ENCODE assay signal across 8 mouse cellular contexts in the genomic region with DNA sequence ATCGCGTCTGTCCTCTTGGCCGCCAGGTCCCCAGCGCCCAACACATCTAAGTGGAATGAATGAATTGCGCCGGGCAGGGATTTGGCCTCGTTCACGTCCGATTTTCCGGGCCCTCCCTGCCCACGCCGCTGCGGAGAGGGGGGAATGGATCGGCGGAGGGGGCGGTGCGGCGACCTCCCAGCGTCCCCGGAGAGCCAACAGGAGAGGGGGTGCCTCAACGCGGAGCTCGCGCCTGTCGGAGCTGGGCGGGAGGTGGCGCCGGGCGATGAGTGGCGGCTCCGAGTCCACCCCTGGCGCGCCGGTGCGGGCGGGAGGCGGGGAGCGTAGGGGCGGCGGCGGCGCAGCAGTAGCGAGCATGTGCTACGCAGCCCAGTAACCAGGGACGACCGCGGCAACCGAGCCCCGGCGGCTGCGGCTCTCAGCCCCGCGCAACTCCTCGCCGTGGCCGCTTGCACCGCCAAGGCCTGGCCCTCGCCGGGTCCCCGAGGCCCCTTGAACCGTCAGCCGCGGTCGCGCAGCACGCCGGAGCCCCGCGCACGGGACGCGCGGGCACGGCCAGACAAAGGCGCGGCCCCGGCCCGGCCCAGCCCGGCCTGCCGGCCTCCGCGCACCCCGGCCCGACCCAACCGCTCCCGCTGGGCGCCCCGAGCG. TPM values are rescaled to one million over a fixed set of nuclear protein-coding genes. Genes with fewer than 3 reads are reported as not detected.
DNase-seq lines count a peak whose midpoint lies in the region; ATAC-seq and TF ChIP-seq lines count a peak whose summit lies in the region.

A gene (plus strand): TSS at position 333 of the 651 bp plus-strand sequence.

- H3K4me1 ChIP-seq in E14TG2a.4 (replicated peaks; ENCODE audit: low read depth, low read length): peaks cover 68% of the 10 kb centered on the region
- peaks cover 48% of the 10 kb centered on the region for H3K4me1 ChIP-seq in forebrain, embryonic 15.5 days
- H3K4me1 ChIP-seq in liver, embryonic 14.5 days (replicated peaks; ENCODE audit: control insufficient read depth in 2 of 2, insufficient read depth in 2 of 2, low read length in 1 of 2): no peaks in the 10 kb centered on the region
- peaks cover 16% of the 10 kb centered on the region for H3K4me1 ChIP-seq in neural tube, embryonic 11.5 days (ENCODE audit: control insufficient read depth, insufficient read depth, low read length)

- no peak for TF ChIP-seq EP300 in liver, embryonic 14.5 days (IDR thresholded peaks at IDR 0.05; ENCODE audit: low read depth)

- no peaks in the 10 kb centered on the region for H3K36me3 ChIP-seq in E14TG2a.4 (ENCODE audit: insufficient read depth, low read length)
- H3K36me3 ChIP-seq in forebrain, embryonic 15.5 days: no peaks in the 10 kb centered on the region; the same call in 1 of the 2 replicates
- H3K36me3 ChIP-seq in liver, embryonic 14.5 days (replicated peaks; ENCODE audit: control insufficient read depth, insufficient read depth, low read depth): no peaks in the 10 kb centered on the region
- no peaks in the 10 kb centered on the region; the same call in 1 of the 2 replicates for H3K36me3 ChIP-seq in neural tube, embryonic 11.5 days (ENCODE audit: control insufficient read depth, insufficient read depth, low read length)

- peak within 1 kb of the TSS; percentile 98 for H3K9ac ChIP-seq in forebrain, embryonic 15.5 days (replicated peaks)
- H3K9ac ChIP-seq in liver, embryonic 14.5 days (replicated peaks): no peak within 1 kb of the TSS
- H3K9ac ChIP-seq in neural tube, embryonic 11.5 days (ENCODE audit: low read length): peak within 1 kb of the TSS; percentile 97

- peak; percentile 54 for ATAC-seq in cerebellum, adult (ENCODE audit: insufficient number of reproducible peaks, low FRiP score, low TSS enrichment)
- ATAC-seq in forebrain, embryonic 15.5 days (replicated peaks): peak; percentile 86
- ATAC-seq in liver, embryonic 14.5 days (ENCODE audit: insufficient read depth): peak; percentile 35; the same call in 1 of the 2 replicates
- peak; percentile 76 for ATAC-seq in neural tube, embryonic 11.5 days (ENCODE audit: insufficient read depth, low FRiP score, low TSS enrichment)

- peak within 1 kb of the TSS; percentile 82 for H3K4me3 ChIP-seq in E14TG2a.4 (replicated peaks; ENCODE audit: low read length)
- peak within 1 kb of the TSS; percentile 97 for H3K4me3 ChIP-seq in forebrain, embryonic 15.5 days
- H3K4me3 ChIP-seq in liver, embryonic 14.5 days (ENCODE audit: insufficient read depth in 1 of 2, low read depth in 2 of 2, low read length in 2 of 2): peak within 1 kb of the TSS; percentile 38 to 52
- H3K4me3 ChIP-seq in neural tube, embryonic 11.5 days (ENCODE audit: low read depth, low read length): peak within 1 kb of the TSS; percentile 86

- peak within 1 kb of the TSS; percentile 62 for H3K4me2 ChIP-seq in forebrain, embryonic 15.5 days (replicated peaks)
- H3K4me2 ChIP-seq in liver, embryonic 14.5 days (ENCODE audit: low read depth): peak within 1 kb of the TSS; percentile 68
- H3K4me2 ChIP-seq in neural tube, embryonic 11.5 days (ENCODE audit: low read depth): peak within 1 kb of the TSS; percentile 89

- peaks cover 83% of the 10 kb centered on the region for H3K27me3 ChIP-seq in E14TG2a.4 (ENCODE audit: insufficient read depth, low read length)
- no peaks in the 10 kb centered on the region for H3K27me3 ChIP-seq in forebrain, embryonic 15.5 days
- peaks cover 36% of the 10 kb centered on the region for H3K27me3 ChIP-seq in liver, embryonic 14.5 days (ENCODE audit: control insufficient read depth, insufficient read depth, low read length)
- peaks cover 7% of the 10 kb centered on the region; the same call in 1 of the 2 replicates for H3K27me3 ChIP-seq in neural tube, embryonic 11.5 days (ENCODE audit: control insufficient read depth, insufficient read depth, low read length)

- H3K27ac ChIP-seq in forebrain, embryonic 15.5 days (replicated peaks): peak within 1 kb of the TSS; percentile 84
- no peak within 1 kb of the TSS for H3K27ac ChIP-seq in liver, embryonic 14.5 days
- peak within 1 kb of the TSS; percentile 87 for H3K27ac ChIP-seq in neural tube, embryonic 11.5 days (ENCODE audit: low read depth, low read length)

- WGBS in forebrain, embryonic 15.5 days: under 1% methylated on average over 84 of the region's 89 CpGs
- WGBS in liver, embryonic 14.5 days (ENCODE audit: insufficient replicate concordance): under 1% methylated on average over 56 of the region's 89 CpGs
- WGBS in neural tube, embryonic 11.5 days: under 1% methylated on average over 78 of the region's 89 CpGs

- intact Hi-C loops in heart, postnatal 10 days (cut with DNase I): loop anchor here (5.0 kb wide), 1 partner anchor 47 kb away; no protein-coding TSS in a partner anchor

- H3K9me3 ChIP-seq in E14TG2a.4 (ENCODE audit: low read length): no peaks in the 10 kb centered on the region
- H3K9me3 ChIP-seq in forebrain, embryonic 15.5 days: no peaks in the 10 kb centered on the region
- no peaks in the 10 kb centered on the region for H3K9me3 ChIP-seq in liver, embryonic 14.5 days (ENCODE audit: control insufficient read depth, low read length)
- H3K9me3 ChIP-seq in neural tube, embryonic 11.5 days (ENCODE audit: control insufficient read depth, low read length): no peaks in the 10 kb centered on the region

- peak; percentile 77 to 86 for DNase-seq in heart, postnatal 10 days
- DNase-seq in kidney, postnatal 25 days: peak; percentile 68 to 85
- no peak for DNase-seq in liver, embryonic 14.5 days (ENCODE audit: low read depth in 3 of 3, low spot score in 3 of 3)
- peak; percentile 83 for DNase-seq in neural tube, embryonic 11.5 days (ENCODE audit: low spot score)
- peak; percentile 30 to 49 for DNase-seq in thymus, postnatal 36 days

- TF ChIP-seq CTCF in E14TG2a.4 (conservative IDR thresholded peaks at IDR 0.05; ENCODE audit: low read length): no peak
- TF ChIP-seq CTCF in liver, embryonic 14.5 days (IDR thresholded peaks at IDR 0.05; ENCODE audit: low read depth): no peak

RNA-seq across cellular contexts. Expression of the gene that starts here (rescaled TPM):
- polyA plus RNA-seq in forebrain, embryonic 15.5 days (2015; fragmentation: Nextera tagmentation; extraction: Ambion mirVana): 115 and 116 TPM in 2 replicates
- 10 to 100 TPM; 10.8 to 17.1 TPM for total RNA-seq in heart, postnatal 10 days (2021)
- 0.37 and 0.42 TPM in 2 replicates for polyA plus RNA-seq in liver, embryonic 14.5 days (2012; rRNA removed)
- 0.97 and 1.4 TPM in 2 replicates for polyA plus RNA-seq in liver, embryonic 14.5 days (2014; fragmentation: Nextera tagmentation; extraction: Ambion mirVana)
- polyA plus RNA-seq in neural tube, embryonic 11.5 days (2014; fragmentation: Nextera tagmentation; extraction: Ambion mirVana): 84.4 and 95.5 TPM in 2 replicates

Comparison
In these comparisons a context has a peak if more than half of its experiments do, and no peak if none do; other contexts are left out.
1. RNA of the gene that starts here (polyA plus RNA-seq): 115 to 116 TPM in forebrain, embryonic 15.5 days and 84.4 to 95.5 TPM in neural tube, embryonic 11.5 days; 0.37 to 1.4 TPM in liver, embryonic 14.5 days; every median in the first group is over 10 times any median in the second.
2. H3K4me3 ChIP-seq: peak in every context shown above with its lines; median percentile 97 in forebrain, embryonic 15.5 days; 86 in neural tube, embryonic 11.5 days; 82 in E14TG2a.4; 45 in liver, embryonic 14.5 days.
3. ATAC-seq: peak in every context shown above with its lines; median percentile 86 in forebrain, embryonic 15.5 days; 76 in neural tube, embryonic 11.5 days; 54 in cerebellum, adult; 35 in liver, embryonic 14.5 days.
4. DNase-seq: peak in heart, postnatal 10 days (2 of 2), kidney, postnatal 25 days (2 of 2), neural tube, embryonic 11.5 days (single experiment) and thymus, postnatal 36 days (2 of 2); none in liver, embryonic 14.5 days (0 of 3).
5. Peak in every context shown above with its lines, with median percentiles within 50 percentile points of each other: H3K4me2 ChIP-seq.